Mouse (Mus musculus) layer of hippocampus, adult 2 months (tissue): ENCODE measurements around the gene Stx16. TPM values are rescaled to one million over a fixed set of nuclear protein-coding genes. Genes with fewer than 3 reads are reported as not detected.
A peak's percentile ranks its signal among the peaks of the same experiment; 100 is the strongest.

Source experiments
- DNase-seq, 2 experiments: peaks; one replicate each; pipeline ENCODE4 v3.0.0; 2022; ENCODE audit warnings: low spot score in 2 of 2
- H3K27ac ChIP-seq: fragments of 200-600 bp; 2 replicates; pipeline ENCODE4 v1.8.1; 2022
- H3K4me3 ChIP-seq: fragments of 200-600 bp; 2 replicates; pipeline ENCODE4 v1.8.1; 2022; ENCODE audit warnings: mild to moderate bottlenecking
- CTCF ChIP-seq: fragments of 200-600 bp; conservative IDR thresholded peaks from 2 replicates; pipeline ENCODE4 v1.8.1; 2022; ENCODE audit warnings: antibody characterized with exemption, mild to moderate bottlenecking, moderate library complexity
- long read RNA-seq, 2 experiments: library from polyadenylated mRNA; stranded (forward); transcript quantifications; one replicate each; pipeline ENCODE4 v2.0.0; 2021; ENCODE audit warnings: borderline mapping rate in 2 of 2
- total RNA-seq, 2 experiments: library from RNA; stranded (reverse); gene quantifications; 2 replicates each; pipeline ENCODE4 v1.2.3; 2021

Gene Stx16
- total RNA-seq, result 10 to 100 TPM; 72.6 to 75.1 TPM
- long read RNA-seq, experiment 1, partial matches to known transcripts, result 10 of 16 reads
- long read RNA-seq, experiment 1, other reads (novel, unspliced or antisense), result 6 of 16 reads
- long read RNA-seq, experiment 2, partial matches to known transcripts, result 2 of 25 reads
- long read RNA-seq, experiment 2, other reads (novel, unspliced or antisense), result 23 of 25 reads

DNA sequence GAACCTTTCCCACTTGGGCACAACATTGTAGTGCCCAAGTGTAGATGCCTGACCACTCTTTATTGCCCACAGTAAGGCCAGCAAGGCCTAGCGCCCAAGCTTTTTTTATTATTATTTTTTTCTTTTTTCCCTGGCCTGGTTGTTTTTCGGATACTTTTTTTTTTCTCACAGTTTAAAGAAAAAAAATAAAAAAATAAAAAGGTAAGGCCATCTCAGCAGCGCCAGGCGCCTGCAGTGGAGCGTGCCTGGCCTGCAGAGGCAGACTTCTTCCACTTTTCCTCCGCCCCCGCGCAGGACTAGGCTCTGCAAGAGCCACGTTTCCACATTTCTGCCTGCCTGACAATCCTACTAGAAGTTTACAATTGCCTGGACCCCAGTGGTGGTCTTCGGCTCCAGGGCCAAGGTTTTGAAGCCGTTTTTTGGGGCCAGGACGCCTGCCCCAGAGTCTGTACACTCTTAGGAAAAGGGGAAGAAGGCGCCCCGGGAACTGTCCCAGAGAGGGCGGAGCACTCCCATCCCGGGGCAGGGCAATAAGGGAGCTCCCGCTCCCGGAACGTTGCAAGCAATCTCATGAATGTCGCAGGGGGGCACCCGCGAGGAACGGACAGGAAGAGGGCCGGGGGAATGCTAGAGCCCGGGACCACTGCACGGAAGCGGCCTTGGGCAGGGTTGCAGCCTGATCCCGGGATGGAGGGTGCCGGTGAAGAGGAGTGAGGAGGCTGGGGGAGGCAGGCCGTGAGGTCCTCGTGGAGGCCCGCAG is at the start of gene Stx16:
Stx16 (plus strand) TSS at position 636 of the 760 bp plus-strand sequence.
- DNase-seq, result peak; percentile 90 to 94
- H3K27ac ChIP-seq, result peak within 1 kb of the TSS; percentile 94
- H3K4me3 ChIP-seq, result peak within 1 kb of the TSS; percentile 78
- peak; percentile 67 for TF ChIP-seq CTCF

DNA sequence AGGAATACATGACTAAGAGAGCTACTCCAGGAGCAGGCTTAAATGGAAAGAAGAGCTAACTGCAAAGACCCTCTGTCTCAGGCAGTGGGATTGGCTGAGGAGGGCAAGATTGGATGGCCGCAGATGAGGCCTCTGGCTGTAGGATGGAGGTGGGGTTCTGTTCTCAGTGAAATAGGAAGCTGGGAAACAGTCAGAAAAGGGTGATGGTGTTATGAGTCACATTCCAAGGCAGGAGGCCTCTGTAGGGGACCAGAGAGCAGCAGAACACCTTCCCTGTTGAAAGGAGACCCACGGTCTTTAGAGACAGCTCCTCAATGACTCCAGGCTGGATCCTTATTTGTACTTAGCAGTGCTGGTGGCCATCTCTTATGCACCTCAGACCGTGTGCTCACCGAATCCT is 49.7 kb upstream of the Stx16 start:
- no peak for DNase-seq
- H3K4me3 ChIP-seq, result no peak overlapping the region
- no peak for TF ChIP-seq CTCF
- no peak overlapping the region for H3K27ac ChIP-seq

DNA sequence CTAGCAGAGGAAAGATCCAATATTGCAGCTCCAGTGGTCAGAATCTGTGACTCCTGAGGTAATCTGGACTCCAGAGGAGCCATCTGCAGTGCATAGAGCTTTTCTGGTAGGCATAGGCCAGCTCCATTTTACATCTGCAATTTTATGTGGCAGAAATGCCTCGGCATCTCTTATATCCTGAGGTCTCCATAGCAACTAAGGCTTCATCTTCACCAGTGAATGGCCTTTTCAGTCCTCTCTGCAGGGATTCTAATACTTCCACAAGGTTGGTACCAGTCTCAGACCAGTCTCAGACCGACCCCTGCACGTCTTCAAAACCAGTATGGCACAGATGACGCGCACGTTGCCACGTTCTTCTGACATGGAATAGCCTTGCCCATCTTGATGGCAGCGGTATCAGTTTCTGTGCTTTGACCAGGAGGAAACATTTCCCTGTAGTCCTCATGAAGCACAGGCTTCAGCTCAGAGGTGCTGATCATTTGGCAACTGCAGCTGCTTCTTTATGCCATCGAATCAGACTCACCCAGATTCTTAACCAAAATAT is 42.8 kb upstream of the Stx16 start:
- no peak for TF ChIP-seq CTCF
- no peak for DNase-seq
- Histone ChIP-seq H3K27ac (no peak overlapping the region), H3K4me3 (no peak overlapping the region)

DNA sequence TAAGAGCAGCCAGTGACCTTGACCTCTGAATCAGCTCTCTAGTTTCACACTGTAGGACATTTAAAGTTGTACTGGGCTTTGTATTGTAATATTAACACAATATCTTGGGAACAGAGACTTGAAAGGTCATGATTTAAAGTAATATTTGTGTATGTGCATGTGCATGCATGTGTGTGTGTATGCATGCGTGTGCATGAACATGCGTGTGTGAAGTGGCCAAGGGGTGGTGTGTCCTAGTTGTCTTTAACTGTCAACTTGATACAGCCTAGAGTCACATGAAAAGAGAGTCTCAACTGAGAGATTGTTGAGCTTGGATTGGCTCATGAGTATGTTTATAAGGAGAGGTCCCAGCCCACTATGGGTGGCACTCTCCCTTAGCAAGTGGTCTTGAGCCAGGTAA is 28.5 kb upstream of the Stx16 start:
- H3K4me3 ChIP-seq, result no peak overlapping the region
- no peak for TF ChIP-seq CTCF
- no peak overlapping the region for H3K27ac ChIP-seq
- DNase-seq, result no peak

DNA sequence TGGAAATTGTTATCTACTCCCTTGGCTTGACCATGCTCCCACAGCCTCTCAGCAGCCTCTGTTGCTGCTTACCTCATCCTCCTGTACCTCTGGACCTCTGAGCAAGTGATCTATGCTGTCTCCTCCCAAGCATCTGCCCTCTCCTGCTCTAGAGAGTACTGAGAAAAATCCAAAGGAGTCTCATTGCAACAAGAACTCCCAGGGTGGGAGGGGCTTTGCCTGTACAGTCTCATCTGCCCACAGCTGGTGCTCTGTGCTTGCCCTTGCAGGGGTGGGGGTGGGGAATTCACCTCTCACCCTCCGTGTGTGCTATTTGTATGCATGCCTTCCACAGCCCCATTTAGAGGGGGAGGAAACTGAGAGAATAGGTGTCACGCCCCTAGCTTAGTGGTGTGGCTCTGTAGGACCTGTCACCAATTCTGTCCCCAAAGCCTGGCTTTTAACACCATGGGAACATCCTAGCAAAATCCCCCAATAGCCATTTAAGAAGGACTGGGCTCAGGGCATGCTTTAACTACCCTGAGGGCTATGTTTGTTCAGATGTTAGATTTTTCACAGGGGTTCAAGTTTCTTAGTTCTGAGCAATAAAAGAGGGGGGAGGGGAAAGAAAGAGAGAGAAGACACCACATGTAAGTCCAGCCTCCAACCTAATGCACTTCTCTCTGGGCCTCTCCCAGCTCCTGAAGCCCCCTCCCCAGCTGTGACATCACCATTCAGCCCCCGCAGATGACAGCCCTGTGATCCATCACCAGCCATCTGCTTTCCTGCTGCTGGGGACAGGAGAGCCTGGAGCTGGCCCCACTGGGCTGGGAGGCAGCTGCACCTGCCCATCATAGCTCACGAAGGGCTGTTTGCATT is 26.4 kb upstream of the Stx16 start:
- TF ChIP-seq CTCF, result no peak
- DNase-seq, result no peak
- Histone ChIP-seq H3K27ac (no peak overlapping the region), H3K4me3 (no peak overlapping the region)

DNA sequence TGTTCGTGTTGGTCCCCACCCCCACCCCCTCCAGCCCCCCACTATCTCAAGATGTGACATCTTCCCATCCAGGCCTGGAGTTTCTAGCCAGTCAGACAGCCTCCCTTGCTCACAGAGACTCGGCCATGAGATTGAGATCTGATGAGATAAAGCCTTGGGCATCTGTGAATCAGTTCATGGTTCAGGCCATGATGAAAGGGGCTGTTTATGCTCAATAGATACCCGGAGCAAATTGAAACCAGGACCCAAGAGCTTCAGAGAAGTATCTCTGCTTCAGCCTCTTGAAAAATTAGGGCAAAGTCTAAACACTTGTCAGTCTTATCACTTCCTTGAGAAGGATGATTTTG is 25.8 kb upstream of the Stx16 start:
- Histone ChIP-seq H3K27ac (no peak overlapping the region), H3K4me3 (no peak overlapping the region)
- no peak for TF ChIP-seq CTCF
- no peak for DNase-seq

DNA sequence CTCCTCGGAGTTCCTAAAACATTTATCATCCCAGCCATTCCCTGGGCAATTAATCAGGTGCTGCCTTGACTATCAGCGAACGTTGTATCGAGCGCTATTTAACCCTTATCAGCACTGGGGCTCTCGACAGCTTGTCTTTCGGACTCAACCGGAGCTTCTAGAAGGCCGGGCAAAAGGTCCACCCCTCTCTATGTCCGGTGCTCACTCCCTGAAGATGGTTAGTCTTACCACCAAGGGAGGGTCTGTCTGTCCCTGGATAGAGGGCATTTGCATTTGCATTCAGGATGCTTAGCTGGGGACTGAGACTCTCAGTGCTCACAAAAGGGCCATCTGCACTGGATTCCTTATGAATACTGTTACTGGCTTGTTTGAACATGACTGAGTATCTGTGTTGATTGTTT is 25.0 kb upstream of the Stx16 start:
- H3K4me3 ChIP-seq, result no peak overlapping the region
- TF ChIP-seq CTCF, result no peak
- no peak for DNase-seq
- no peak overlapping the region for H3K27ac ChIP-seq

DNA sequence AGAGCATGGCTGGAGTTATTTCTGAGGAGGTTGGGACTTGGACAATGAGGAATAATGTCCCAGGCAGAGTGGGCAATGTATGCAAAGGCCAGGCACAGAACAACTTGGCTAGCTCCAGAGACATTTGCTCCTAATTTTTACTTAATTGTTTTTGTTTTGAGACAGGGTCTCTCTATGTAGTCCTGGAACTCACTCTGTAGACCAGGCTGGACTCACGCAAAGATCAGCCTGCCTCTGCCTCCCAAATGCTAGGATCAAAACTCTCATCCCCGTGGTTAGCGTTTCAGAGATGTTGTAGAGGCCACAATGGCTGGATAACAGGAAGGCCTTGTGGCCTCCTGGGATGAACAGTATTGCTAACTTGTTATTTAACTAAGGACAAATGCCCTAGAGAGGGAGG is 21.6 kb upstream of the Stx16 start:
- Histone ChIP-seq H3K27ac (no peak overlapping the region), H3K4me3 (no peak overlapping the region)
- no peak for DNase-seq
- no peak for TF ChIP-seq CTCF

DNA sequence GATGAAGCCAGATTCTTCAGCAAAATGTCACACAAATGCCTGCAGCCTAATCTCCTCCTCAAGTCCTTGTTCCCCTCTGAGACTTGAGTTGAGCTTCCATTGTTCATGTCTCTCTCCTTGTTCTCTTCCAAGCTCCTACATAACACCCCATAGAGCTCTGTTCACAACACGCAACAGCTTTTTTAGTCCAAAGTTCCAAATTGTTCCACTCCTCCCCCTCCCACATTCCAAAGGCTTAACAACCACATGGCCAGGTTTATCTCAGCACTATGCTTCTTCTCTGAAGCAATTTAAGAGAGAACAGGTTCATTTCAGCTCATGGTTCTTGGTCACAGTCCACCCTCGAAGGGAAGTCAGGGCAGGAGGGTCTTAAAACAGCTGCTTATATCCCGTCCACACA is 18.4 kb upstream of the Stx16 start:
- DNase-seq, result no peak
- no peak for TF ChIP-seq CTCF
- no peak overlapping the region for H3K4me3 ChIP-seq
- no peak overlapping the region for H3K27ac ChIP-seq

DNA sequence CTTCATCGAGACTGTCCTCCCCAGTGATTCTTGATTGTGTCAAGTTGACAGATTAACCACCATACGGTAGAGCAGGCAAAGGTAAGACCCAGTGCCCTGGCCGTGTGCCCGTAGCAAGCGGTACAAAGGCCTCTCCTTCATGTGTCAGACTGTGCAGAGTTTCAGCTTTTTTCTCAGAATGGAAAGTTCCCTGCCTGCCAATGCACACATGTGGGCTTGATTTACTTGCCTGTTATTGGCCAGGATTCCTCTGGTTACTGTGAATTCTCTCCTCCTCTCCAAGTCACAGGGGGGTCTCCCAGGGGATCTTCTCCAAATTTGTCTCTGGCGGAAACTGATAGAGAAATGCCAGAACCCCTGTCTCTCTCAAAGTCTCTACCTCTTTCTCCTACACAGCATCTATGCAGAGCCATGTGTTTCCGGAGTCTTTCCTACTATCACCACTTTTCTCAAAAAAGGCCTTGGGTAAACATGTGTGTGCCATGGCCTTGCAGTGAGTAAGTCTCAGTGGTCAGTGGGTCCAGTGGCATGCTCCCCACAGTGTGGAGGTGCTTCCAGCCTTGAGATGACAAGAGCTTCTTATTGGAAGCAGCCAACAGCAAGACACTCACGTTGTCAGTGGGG is 17.7 kb upstream of the Stx16 start:
- no peak overlapping the region for H3K27ac ChIP-seq
- no peak for DNase-seq
- H3K4me3 ChIP-seq, result no peak overlapping the region
- no peak for TF ChIP-seq CTCF

DNA sequence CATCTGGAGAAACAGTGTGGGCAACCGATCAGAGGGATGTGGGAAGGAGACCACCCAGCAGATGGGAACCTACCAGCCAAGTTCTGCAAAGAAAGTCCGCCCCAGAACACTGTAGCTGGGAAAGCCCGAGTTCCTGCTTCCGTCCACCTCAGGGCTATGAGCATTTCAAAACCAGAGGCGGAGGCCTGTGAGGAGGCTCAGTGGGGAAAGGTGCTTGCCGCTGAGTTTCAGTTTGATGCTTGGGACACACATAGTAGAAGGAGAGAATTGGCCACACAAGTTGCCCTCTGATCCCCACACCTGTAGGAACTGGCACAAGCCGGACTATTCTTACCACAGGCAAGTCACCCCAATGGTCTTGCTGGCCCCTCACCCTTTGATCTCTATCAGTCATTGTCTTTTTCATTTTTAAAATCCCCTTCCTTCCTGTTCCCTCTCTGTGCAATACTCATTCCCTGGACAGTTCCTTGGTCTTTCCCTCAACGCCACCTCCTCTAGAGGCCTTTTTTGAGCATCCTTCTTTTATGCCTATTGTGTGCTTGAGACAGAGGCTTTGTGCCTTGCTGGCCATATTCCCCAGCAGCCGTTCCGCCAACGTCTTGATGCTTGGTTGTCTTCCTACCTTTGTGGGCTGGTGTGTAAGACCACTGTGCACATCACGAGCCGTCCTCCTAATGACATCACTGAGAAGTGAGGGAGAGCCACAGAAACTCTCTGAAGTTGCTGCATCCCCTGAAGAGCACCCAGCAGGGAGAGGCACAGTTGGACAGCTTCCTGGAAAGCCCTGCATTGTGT is 16.3 kb upstream of the Stx16 start:
- TF ChIP-seq CTCF, result no peak
- no peak overlapping the region for H3K4me3 ChIP-seq
- DNase-seq, result no peak
- no peak overlapping the region for H3K27ac ChIP-seq

DNA sequence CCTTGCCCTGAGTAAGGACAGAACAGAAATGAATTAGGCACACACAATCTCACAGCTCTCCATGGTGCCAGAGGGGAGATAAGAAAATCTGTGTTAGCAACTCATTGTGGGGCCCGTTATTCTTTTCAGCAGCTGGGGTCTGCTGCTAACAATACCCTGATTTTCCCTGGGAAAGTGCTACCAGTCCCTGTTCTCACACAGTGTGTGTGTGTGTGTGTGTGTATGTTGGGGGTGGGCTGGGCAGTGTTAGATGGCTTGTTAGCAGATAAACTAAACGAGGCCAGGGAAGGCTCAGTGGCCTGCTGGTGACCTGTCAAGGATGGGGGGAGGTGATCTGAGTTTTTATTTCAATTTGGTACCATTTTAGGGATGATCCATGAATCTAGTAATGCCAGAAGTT is 14.9 kb upstream of the Stx16 start:
- Histone ChIP-seq H3K4me3 (no peak overlapping the region), H3K27ac (no peak overlapping the region)
- no peak for DNase-seq
- TF ChIP-seq CTCF, result no peak

DNA sequence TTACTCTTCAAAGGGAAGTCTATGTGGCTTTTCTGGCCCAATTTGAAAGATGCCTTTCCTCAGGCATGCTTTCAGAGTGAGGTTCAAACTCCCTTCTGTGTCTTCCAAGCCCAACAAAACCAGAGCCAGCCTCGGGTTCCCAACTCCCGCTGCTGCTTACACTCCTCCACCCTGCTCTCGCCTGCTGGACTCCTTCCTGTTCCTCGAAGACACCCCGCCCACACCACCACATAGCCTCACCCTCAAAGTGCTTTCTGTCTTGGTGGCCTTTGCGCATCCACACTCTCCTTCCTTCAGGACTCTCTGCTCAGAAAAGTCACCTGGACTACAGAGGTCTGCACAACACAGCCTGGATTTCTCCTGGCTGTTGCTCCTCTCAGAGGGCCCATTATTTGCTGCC is 13.0 kb upstream of the Stx16 start:
- DNase-seq, result no peak
- Histone ChIP-seq H3K4me3 (no peak overlapping the region), H3K27ac (no peak overlapping the region)
- no peak for TF ChIP-seq CTCF
